Mouse (Mus musculus): ENCODE results near the gene Nrl. TPM values are rescaled to one million over a fixed set of nuclear protein-coding genes. Genes with fewer than 3 reads are reported as not detected.

Nrl gene
- 0.07 TPM for polyA plus RNA-seq (2017; shearing (Covaris generic))

GRCm38 (mm10) chr14:55524785-55525184, at the start of gene Nrl:
Gene Nrl, minus strand, starts transcription at chr14:55524981.

DNA sequence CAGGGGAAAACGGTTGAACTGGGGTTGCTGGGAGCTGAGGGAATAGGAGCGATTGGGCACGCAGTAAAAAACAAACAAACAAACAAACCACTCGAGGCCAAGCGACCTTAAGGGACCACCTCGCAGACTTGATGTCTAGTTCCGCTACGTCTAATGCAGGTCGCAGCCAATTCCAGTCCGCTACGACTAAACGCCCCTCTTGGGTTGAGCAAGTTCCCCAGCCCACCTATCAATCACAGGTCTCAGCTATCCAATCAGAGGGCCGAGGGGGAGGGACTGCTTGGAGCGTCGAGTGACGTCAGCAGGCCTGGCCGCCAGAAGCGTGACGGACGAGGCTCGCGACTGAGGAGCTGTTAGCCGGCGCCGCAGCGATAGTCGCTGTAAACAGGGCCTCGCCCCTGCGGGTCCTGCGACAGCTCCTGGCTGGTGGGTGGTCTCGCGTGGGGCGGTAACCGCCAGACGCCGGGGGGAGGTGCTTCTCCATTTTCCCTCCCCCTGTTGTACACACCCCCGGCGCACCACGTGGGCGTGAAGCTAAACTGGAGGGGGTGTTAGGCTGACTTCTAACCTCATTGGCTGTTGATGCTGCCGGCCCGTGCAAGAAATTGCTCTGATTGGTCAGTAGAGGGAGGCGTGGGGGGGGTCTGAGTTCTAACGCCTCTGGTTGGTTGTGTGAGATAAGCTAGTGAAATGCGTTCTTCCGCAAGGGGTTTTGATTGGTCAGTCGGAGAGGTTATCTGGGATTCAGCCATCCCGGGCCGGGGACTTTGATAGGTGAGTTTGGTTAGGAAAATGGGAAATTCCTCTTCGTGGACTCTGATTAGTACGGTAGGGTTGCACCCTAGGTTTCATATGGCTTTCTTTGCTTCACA, 35.7 kb upstream of the Nrl start, which contains the start of gene A730061H03Rik:
TSS of gene A730061H03Rik (minus strand) at position 205 of the 872 bp plus-strand sequence.

GRCm38 (mm10) chr14:55559799-55560201, 35.0 kb upstream of the Nrl start, which contains the start of gene Dcaf11:
Gene Dcaf11, plus strand, starts transcription at chr14:55560006.

DNA sequence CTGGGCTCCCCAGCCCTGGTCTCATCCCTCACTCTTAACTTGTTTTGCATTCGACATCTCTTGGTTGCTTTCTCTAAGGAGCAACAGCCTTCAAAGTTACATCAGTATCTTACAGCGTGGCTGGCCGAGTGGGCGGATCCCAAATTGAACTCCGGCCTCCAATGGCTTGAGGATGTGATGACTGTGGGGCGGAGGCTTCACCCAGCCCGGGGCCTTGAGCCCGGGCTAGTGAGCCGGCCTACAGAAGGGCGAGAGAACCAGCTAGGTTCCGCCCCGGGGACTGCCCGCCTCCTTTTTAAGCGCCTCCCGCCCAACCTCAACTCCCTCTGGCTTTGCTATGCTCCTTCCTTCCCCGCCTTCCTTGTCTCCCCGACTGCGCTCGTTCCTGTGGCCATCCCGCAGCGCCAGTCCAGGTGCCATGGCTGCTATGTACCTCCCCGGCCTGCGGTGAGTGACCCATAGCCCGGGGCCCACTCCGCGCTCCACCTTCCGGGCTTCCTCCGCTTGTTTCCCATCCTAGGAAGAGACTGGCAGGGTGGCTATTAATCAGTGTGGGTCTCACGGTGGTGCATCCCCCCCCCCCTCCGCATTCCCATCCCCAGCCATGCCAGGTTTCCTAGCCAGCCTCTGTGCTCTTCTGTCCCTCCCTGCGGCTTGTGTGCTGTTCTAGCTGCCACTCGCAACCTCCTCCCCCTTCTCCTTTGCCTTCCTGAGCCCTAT, 15.4 kb upstream of the Nrl start, which contains the start of gene Pck2:
TSS of gene Pck2 (plus strand) at position 200 of the 720 bp plus-strand sequence.

DNA sequence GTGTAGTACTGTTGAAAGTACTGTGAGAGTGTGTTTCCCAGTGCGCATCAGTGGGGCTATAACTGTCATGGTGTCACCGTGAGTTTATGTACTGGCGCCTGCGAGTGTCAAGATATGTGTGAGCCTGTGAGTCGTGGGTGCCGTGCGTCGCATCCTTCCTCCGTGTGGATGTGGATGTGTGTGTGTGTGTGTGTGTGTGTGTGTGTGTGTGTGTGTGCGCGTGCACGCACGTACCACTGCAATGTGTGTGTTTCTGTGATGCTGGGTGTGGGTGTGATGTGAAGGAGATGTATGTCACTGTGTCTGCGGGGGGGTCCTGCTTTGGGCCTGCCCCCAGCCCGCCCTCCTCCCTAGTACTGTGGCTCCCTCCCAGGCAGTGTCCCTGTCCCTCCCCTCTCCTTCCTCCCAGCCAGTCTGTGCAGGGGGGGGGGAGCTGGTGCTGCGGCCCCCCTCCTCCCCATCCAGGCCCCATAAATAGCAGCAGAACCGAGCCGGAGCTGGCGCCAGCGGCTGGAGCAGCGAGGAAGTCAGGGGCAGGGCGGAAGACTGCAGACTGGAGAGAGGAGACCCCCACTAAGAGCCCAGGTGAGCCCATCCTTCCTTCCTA, 14.6 kb downstream of the Nrl start, which contains the start of gene Cpne6:
TSS of gene Cpne6 (plus strand) at position 321 of the 607 bp plus-strand sequence.

DNA sequence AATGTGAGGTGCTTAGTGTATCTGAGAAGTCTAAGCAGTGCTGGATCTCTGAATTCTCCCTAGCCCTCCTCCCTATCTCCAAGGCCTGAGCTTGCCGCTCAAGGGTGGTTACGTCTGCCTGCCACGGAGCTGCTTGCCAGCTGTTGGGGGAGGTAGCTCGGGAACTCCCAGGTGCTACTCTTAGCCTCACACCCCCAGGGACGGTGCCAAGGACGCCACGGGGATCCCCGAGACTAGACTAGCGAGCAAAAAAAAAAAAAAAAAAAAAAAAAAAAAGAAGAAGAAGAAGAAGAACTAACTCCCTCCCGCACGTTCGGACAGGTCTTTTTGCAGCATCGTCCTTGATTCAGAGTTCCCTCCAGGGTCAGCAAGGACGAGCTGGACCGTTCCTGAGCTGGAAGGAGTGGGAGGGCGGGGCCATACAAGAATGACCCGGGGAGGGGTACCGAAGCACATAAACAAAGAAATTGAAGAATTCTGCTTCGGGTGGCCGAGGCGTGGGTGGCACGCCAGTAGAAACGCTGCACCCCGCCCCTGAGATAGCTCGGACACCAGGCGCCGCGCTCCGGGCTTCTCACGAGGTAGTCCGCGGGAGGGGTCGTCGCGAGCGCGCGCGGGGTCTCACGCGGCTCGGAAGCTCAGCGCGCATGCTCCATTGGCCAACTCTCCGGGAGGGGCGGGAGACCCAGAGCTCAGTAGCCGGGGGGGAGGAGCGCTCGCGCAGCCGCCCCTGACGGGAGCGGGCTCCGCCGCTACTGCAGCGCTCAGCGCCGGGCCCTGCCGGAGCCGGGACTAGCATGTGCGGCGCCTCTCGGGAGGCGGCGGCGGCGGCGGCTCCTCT, 34.2 kb downstream of the Nrl start, which contains the start of gene Carmil3:
TSS of gene Carmil3 (plus strand) at position 291 of the 841 bp plus-strand sequence.

GRCm38 (mm10) chr14:55478651-55479599, 45.9 kb downstream of the Nrl start, which contains the start of gene Dhrs4:
Gene Dhrs4, plus strand, starts transcription at chr14:55478758.

Other genes starting within 250 kb of the Nrl start
- 39.7 TPM for gene Dhrs4, start 46.2 kb downstream of the Nrl start, polyA plus RNA-seq (2017; shearing (Covaris generic))
- not detected for gene Carmil3, start 34.3 kb downstream of the Nrl start, polyA plus RNA-seq (2017; shearing (Covaris generic))
- gene Cpne6, start 14.5 kb downstream of the Nrl start, polyA plus RNA-seq (2017; shearing (Covaris generic)) = not detected
- gene Pck2, start 15.3 kb upstream of the Nrl start, polyA plus RNA-seq (2017; shearing (Covaris generic)) = 46.5 TPM
- 159 TPM for gene Dcaf11, start 35.0 kb upstream of the Nrl start, polyA plus RNA-seq (2017; shearing (Covaris generic))
- 4.7 TPM for gene A730061H03Rik, start 35.4 kb upstream of the Nrl start, polyA plus RNA-seq (2017; shearing (Covaris generic))
- not detected for gene Fitm1, start 50.6 kb upstream of the Nrl start, polyA plus RNA-seq (2017; shearing (Covaris generic))
- 1,178 TPM for gene Psme1, start 53.1 kb upstream of the Nrl start, polyA plus RNA-seq (2017; shearing (Covaris generic))
- gene Emc9, start 60.3 kb upstream of the Nrl start, polyA plus RNA-seq (2017; shearing (Covaris generic)) = 32.1 TPM
- gene Psme2, start 66.1 kb upstream of the Nrl start, polyA plus RNA-seq (2017; shearing (Covaris generic)) = 1,001 TPM
- gene Rnf31, start 66.7 kb upstream of the Nrl start, polyA plus RNA-seq (2017; shearing (Covaris generic)) = 79.7 TPM
- gene Irf9, start 78.6 kb upstream of the Nrl start, polyA plus RNA-seq (2017; shearing (Covaris generic)) = 209 TPM
- 10.1 TPM for gene Rec8, start 93.1 kb upstream of the Nrl start, polyA plus RNA-seq (2017; shearing (Covaris generic))
- gene Ipo4, start 111.0 kb upstream of the Nrl start, polyA plus RNA-seq (2017; shearing (Covaris generic)) = 74.4 TPM
- gene Gm49378, start 112.9 kb upstream of the Nrl start, polyA plus RNA-seq (2017; shearing (Covaris generic)) = 2.5 TPM
- 95.5 TPM for gene Tm9sf1, start 118.8 kb upstream of the Nrl start, polyA plus RNA-seq (2017; shearing (Covaris generic))
- 1.4 TPM for gene Tssk4, start 125.2 kb upstream of the Nrl start, polyA plus RNA-seq (2017; shearing (Covaris generic))
- gene Mdp1, start 135.5 kb upstream of the Nrl start, polyA plus RNA-seq (2017; shearing (Covaris generic)) = 120 TPM
- gene Gmpr2, start 147.0 kb upstream of the Nrl start, polyA plus RNA-seq (2017; shearing (Covaris generic)) = 49.3 TPM
- 452 TPM for gene Nedd8, start 147.1 kb upstream of the Nrl start, polyA plus RNA-seq (2017; shearing (Covaris generic))
- 62.3 TPM for gene Tinf2, start 156.8 kb upstream of the Nrl start, polyA plus RNA-seq (2017; shearing (Covaris generic))
- 0.39 TPM for gene Tgm1, start 188.9 kb upstream of the Nrl start, polyA plus RNA-seq (2017; shearing (Covaris generic))
- 71.3 TPM for gene Rabggta, start 197.3 kb upstream of the Nrl start, polyA plus RNA-seq (2017; shearing (Covaris generic))
- gene Dhrs1, start 220.7 kb upstream of the Nrl start, polyA plus RNA-seq (2017; shearing (Covaris generic)) = 56.9 TPM
- gene Nop9, start 220.7 kb upstream of the Nrl start, polyA plus RNA-seq (2017; shearing (Covaris generic)) = 15.6 TPM
- not detected for gene Cideb, start 233.5 kb upstream of the Nrl start, polyA plus RNA-seq (2017; shearing (Covaris generic))
- gene Ltb4r2, start 236.4 kb upstream of the Nrl start, polyA plus RNA-seq (2017; shearing (Covaris generic)) = not detected
- 3.1 TPM for gene Ltb4r1, start 241.0 kb upstream of the Nrl start, polyA plus RNA-seq (2017; shearing (Covaris generic))

All from activated CD4-positive, CD25-positive, alpha-beta regulatory T cell, adult 9 weeks (primary cell).